Mouse (Mus musculus) 3T3-L1 (cell line): Measurements from ENCODE around the gene Nr0b1.

Experiments
- DNase-seq: peaks from one replicate; pipeline ENCODE4 v3.0.0-alpha.2; 2015; ENCODE audit warnings: low read depth, low spot score

Gene Nr0b1

DNA sequence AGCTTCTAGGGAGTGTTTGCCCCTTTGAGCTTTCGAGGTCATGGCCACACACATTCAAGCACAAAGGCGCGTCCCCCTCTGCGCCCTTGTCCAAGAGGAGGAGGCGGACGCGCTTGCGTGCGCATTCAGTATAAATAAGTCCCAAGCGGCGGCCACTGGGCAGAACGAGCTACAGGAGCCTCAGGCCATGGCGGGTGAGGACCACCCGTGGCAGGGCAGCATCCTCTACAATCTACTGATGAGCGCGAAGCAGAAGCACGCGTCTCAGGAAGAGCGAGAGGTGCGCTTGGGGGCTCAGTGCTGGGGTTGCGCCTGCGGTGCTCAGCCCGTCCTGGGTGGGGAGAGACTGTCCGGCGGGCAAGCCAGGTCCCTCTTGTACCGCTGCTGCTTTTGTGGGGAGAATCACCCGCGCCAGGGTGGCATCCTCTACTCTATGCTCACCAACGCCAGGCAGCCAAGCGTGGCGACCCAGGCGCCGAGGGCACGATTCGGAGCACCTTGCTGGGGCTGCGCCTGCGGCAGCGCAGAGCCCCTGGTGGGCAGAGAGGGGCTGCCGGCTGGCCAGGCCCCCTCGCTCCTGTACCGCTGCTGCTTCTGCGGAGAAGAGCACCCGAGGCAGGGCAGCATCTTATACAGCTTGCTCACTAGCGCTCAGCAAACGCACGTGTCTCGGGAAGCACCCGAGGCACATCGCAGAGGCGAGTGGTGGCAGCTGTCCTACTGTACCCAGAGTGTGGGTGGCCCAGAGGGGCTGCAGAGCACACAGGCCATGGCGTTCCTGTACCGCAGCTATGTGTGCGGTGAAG, at the start of gene Nr0b1:
TSS of gene Nr0b1 (plus strand) at position 151 of the 806 bp plus-strand sequence.
- DNase-seq = no peak

DNA sequence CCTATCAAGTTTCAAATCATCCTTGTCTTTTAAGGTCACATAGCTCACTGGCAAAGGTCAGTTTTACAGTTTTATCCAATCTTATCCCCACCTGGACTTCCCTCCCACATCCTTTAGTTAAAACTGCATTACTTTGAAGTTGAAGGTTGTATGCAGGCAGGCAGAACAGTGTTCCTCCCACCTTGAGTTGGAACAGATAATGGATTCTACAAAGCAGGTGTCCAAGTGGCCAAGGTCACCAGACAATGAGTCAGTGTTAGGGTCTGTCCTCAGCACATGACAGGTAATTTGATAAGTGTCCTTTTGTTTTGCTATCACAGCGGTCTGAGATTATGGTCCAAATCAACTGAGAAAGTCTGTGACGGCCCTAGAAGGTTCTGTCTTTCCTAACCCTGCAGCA, 4.3 kb upstream of the Nr0b1 start:
- no peak for DNase-seq

DNA sequence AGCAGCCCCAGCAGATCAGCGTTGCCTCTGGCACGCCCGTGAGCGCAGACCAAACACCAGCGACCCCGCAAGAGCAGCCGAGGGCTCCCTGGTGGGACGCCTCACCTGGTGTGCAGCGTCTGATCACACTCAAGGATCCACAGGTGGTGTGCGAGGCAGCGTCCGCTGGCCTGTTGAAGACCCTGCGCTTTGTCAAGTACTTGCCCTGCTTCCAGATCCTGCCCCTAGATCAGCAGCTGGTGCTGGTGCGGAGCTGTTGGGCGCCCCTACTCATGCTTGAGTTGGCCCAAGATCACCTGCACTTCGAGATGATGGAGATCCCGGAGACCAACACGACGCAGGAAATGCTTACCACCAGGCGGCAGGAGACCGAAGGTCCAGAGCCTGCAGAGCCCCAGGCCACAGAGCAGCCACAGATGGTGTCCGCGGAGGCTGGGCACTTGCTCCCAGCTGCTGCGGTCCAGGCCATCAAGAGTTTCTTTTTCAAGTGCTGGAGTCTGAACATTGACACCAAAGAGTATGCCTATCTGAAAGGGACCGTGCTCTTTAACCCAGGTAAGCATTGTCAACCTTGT, 943 bp downstream of the Nr0b1 start:
- DNase-seq = no peak

DNA sequence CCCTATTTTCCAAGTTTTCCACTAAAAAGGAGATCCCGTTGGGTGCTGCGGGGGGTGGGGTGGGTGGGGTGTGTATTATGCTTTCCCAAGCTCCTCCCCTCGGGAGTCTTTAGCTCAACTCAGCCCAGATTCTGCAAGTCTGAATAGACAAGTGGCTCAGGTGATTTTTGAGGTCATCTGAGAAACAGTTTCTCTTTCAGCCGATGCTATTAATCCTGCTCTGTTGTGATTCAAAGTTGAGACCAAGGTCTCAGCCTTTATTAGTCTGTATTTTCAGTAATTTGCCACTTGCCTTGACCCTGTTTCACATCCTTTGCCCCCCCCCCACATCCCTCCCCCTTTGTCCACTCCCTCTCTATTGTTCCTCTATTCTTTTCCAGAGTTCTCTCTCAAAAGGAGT, 1.8 kb downstream of the Nr0b1 start:
- DNase-seq = no peak

DNA sequence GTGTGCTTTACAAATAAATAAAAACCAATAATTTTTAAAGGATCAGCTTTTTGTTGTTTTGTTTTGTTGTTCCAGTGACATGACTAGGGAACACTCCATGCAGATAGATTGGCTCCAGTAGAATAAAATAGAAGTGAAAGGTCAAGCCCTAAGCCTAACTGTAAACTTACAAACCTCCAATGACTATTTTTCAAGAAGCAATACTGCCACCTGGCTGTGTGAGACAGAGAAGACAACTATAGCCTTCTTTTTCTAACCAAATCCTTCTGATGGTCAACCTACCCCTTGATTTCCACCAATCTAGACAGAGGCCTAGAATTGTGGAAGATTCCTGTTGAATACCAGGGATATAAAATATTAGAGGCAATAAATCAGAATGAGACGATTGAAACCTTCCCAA, 45.7 kb downstream of the Nr0b1 start:
- no peak for DNase-seq
